Mouse (Mus musculus) lung, adult 2 months (tissue): Measurements from ENCODE around the gene Rrp7a. TPM values are rescaled to one million over a fixed set of nuclear protein-coding genes. Genes with fewer than 3 reads are reported as not detected.
A peak's percentile ranks its signal among the peaks of the same experiment; 100 is the strongest.
"Not testable (repeated sequence)": the region's sequence is repeated elsewhere in the genome, so short reads cannot be mapped to it uniquely, and the experiment has no call there.

Experiments used
- DNase-seq: peaks from one replicate; pipeline ENCODE4 v3.0.0; 2022
- H3K4me1 ChIP-seq: fragments of 200-500 bp; 2 replicates; pipeline ENCODE4 v1.6.1; 2011; ENCODE audit warnings: low read length; ENCODE audit not compliant: control insufficient read depth, insufficient read depth
- H3K4me3 ChIP-seq: fragments of 200-500 bp; replicated peaks from 2 replicates; pipeline ENCODE3; 2011; ENCODE audit warnings: low read depth, mild to moderate bottlenecking, control low read depth, low read length; ENCODE audit errors: extremely low read depth
- CTCF ChIP-seq: fragments of 200-500 bp; IDR thresholded peaks from 2 replicates; pipeline ENCODE4 v1.5.1; 2011; ENCODE audit warnings: mild to moderate bottlenecking, low read length, control low read depth; ENCODE audit not compliant: insufficient read depth
- POLR2A ChIP-seq: fragments of 200-500 bp; IDR thresholded peaks from 2 replicates; pipeline ENCODE4 v1.6.1; 2011; ENCODE audit warnings: low read depth, mild to moderate bottlenecking, control low read depth, low read length, borderline replicate concordance; ENCODE audit errors: extremely low read depth
- WGBS: fragments of 180-500 bp; shearing (Covaris S2); methylation state at CpG from one replicate; pipeline ENCODE4 v1.1.7; 2018; 5-methylcytosine and 5-hydroxymethylcytosine counted together
- polyA plus RNA-seq: library from polyadenylated mRNA; depleted of rRNA; stranded (reverse); fragments of >200 nt; gene quantifications from 2 replicates; pipeline ENCODE4 v1.2.3, GENCODE M21; 2012

Rrp7a gene
- polyA plus RNA-seq, 1 experiment: 85.3 TPM

DNA sequence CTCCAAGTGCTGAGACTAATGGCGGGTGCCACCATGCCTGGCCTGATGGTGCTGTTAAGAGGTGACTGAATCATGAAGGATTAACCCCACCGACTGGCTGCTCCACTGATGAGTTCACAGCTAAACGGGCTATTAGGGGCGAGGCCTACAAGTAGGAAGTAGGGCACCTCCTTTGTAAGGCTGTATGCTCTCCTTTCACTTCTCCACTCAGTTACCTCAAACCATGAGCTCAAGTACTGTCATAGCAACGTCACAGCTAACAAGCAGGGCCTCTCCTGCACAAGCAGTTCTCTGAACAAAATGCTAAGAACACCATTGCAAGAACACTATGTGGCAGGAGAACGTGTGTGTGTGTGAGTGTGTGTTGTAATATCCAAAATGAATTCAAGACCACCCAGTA, 22.9 kb upstream of the Rrp7a start:
- Histone ChIP-seq H3K4me1 (peaks cover 18% of the 10 kb centered on the region), H3K4me3 (no peak overlapping the region)
- 65% methylated on average over 6 of the region's 6 CpGs for WGBS
- TF ChIP-seq POLR2A (no peak), CTCF (no peak)
- no peak for DNase-seq

DNA sequence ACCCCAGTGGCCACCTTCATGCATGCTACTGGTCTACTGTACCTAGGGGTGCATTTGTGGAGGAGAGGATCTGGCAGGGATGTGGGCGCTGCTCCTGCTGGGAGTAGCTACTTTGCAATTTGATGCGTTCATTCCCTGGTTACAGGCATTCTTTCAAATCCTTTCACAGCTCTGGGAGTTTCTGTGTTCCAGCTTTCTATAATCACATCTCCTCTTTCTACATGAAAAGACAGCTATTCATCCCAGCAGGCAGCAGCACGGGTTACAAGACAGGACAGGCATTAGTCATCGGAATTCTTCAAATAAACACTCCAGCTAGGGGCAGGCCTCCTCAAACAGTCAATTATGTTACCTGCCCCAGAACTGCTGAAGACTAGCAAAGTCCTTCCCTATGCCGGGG, 20.3 kb upstream of the Rrp7a start:
- WGBS: 31% methylated on average over 5 of the region's 5 CpGs

DNA sequence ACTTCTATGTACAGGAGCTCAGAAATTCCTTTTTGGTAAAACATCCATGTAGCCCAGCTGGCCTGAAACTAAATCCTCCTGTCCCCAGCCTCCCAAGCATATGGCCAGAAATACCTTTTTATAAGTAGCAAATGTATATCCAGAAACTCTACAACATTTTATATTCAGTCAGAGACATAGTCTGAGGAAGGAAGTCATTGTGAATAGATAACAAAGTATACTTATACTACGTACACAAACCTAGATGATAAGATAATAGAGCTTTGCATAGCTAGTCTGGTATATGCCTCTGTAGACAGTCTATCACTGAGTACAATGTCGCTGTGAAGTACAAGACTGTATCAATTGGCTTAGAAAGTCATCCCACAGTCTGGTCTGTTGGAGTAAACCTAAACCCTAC, 13.1 kb upstream of the Rrp7a start:
- DNase-seq: no peak
- Histone ChIP-seq H3K4me3 (no peak overlapping the region), H3K4me1 (peaks cover 3% of the 10 kb centered on the region; the same call in 1 of the 2 replicates)
- 62% methylated on average over 2 of the region's 2 CpGs for WGBS
- TF ChIP-seq CTCF (no peak), POLR2A (no peak)

More for the DNA sequence above, 20.3 kb upstream of the Rrp7a start:
- Histone ChIP-seq H3K4me3 (no peak overlapping the region), H3K4me1 (peaks cover 13% of the 10 kb centered on the region)
- TF ChIP-seq POLR2A: no peak
- TF ChIP-seq CTCF: no peak
- DNase-seq: no peak

DNA sequence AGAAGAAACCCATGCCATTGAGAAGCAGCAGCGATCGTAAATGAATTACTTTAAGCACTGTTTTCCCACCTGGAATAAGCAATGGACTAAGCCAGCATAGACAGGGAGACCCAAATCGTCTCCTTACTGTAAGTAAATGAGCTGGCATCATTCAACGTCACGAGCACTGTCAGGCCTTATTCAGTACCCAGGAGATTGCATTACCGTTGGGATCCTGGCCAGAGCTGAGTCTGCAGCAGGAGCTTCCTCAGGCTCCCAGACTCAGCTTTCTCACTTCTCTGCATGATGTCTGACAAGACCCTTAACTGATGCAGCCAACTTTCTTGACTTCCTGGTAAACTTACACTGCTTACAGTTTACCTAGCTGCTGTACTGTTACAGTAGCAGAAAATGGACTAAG, 12.1 kb upstream of the Rrp7a start:
- no peak for DNase-seq
- H3K4me1 ChIP-seq: no peaks in the 10 kb centered on the region; the same call in 1 of the 2 replicates
- TF ChIP-seq POLR2A (no peak), CTCF (no peak)
- WGBS: 76% methylated on average over 6 of the region's 6 CpGs
- no peak overlapping the region for H3K4me3 ChIP-seq

DNA sequence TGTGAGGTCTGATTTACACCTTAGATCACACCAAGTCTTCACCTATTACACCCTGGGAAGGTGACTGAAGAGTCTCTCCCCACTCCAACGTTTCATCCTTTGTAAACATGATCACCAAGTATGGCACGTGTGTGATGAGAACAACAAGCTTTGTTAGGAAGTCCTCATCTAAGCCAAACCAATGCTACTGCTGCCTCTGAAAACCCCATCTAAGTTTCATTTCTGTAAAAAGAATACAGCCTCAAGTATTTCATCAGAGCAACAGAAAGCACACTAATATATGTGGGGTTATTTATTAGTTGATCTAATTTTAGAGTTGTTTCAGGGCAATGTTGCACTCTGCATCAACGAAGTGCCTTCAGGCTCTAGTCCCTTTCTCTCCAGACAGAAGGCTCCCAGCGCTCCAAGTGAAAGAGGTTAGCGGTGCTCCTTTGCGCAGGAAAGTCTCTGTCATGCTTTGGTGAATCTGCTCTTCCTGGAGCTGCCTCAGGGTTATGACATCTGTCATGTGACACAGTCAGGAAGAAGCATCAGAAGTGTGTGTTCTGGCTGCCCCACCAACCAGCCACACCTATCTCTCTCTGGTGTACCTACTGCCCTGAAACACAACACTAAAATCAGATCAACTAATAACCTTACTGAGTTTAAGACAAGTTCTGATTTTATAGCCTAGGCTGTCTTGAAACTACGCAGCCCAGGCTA, 7.1 kb upstream of the Rrp7a start:
- 80% methylated on average over 7 of the region's 7 CpGs for WGBS
- no peak for DNase-seq
- Histone ChIP-seq H3K4me3 (no peak overlapping the region), H3K4me1 (no peaks in the 10 kb centered on the region)
- no peak for TF ChIP-seq POLR2A
- TF ChIP-seq CTCF: no peak

DNA sequence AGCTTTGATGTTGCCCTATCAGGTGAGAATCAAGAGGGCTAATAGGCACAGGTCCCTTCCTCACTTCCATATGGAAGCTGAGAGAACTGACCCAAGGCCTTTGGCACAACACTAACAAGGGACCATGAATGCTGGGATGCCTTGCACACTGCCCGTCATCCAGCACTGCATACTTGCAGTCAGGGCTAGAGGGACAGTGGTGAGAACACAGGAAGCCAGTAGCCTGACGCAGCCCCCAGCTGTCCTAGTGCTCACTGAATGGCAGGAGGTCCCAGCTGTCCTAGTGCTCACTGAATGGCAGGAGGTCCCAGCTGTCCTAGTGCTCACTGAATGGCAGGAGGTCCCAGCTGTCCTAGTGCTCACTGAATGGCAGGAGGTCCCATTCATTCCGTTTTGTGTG, 4.4 kb upstream of the Rrp7a start:
- WGBS: 78% methylated on average over 3 of the region's 3 CpGs
- DNase-seq, H3K4me1 ChIP-seq, H3K4me3 ChIP-seq: not testable (repeated sequence)

- TF ChIP-seq POLR2A: no peak
- no peak for TF ChIP-seq CTCF
- no peak overlapping the region for H3K4me3 ChIP-seq
- DNase-seq: no peak
- WGBS: 88% methylated on average over 9 of the region's 9 CpGs
- H3K4me1 ChIP-seq: no peaks in the 10 kb centered on the region
These were observed 4.0 kb upstream of the Rrp7a start for GRCm38 (mm10) chr15:83126582-83126981.

DNA sequence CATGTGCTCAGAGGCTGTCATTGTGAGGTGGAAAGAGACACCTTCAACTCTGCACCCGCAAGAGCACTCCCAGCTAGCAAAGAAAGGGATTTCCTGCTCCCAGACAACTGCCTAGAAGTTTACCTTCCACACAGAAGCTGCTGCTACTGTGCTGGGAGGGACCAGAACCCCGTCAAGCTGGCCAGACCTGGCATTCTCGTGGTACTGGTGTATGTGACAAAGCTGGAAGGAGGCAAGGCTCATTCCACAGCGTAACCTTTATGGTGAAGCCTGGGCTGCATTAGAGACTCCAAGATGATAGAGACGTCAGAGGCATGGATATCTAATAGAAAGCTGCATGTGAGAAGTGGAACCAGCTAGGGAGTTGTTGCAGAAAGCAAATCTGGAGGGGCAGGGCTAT, 2.0 kb upstream of the Rrp7a start:
- WGBS: 67% methylated on average over 5 of the region's 5 CpGs
- TF ChIP-seq POLR2A: no peak
- TF ChIP-seq CTCF: no peak
- H3K4me3 ChIP-seq: no peak overlapping the region
- no peak for DNase-seq
- no peaks in the 10 kb centered on the region for H3K4me1 ChIP-seq

DNA sequence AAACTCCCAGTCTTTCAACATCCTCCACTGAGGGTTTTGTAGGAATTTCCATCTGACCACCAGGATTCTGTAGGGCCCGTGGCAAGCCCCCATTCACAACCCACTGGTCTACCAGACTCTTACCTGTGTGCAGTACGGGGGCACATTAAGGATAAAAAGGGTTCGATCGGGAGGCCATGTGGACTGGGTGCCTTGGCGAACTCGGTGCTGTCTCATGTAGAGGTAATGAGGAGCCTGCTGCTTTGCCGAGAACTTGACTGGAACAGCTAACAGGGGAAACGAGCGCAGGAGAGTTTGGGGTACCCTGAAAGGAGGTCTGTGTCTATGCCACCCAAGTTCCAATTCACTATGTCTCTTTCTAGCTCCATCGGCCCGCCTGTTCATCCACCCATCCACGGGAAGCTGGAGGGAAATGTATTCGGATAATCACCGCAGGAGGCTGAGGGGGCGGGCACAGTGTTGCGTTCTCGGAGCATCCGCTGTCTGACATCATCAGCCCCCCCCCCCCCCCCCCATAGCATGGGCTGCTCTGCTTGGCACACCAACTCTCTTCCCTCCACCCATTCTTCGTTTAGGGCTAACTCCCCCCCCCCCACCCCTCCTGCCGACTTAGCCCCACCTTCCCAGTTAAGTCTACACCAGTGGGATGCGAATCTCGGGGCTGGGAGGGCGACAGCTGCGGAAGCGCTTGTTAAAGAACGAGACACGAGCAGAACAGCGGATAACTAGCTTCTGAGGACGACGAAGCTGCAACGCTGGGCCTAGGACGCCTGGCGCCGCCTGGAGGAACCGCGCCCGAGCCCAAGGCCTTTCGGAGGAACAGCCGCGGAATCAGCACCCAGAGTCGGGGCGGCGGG, 664 bp downstream of the Rrp7a start:
- H3K4me3 ChIP-seq: peak overlapping the region; percentile 98
- TF ChIP-seq CTCF (no peak), POLR2A (no peak)
- no peak for DNase-seq
- H3K4me1 ChIP-seq: no peaks in the 10 kb centered on the region
- 3% methylated on average over 41 of the region's 43 CpGs for WGBS

- no peak for TF ChIP-seq POLR2A
- peak; percentile 32; the same call in 1 of the 2 replicates for TF ChIP-seq CTCF
- WGBS: 55% methylated on average over 7 of the region's 7 CpGs
- no peaks in the 10 kb centered on the region for H3K4me1 ChIP-seq
- DNase-seq: no peak
- H3K4me3 ChIP-seq: no peak overlapping the region
These were observed 4.2 kb downstream of the Rrp7a start for GRCm38 (mm10) chr15:83118360-83118759.
